Mouse (Mus musculus) MEL-GATA-1-ER (cell line): ENCODE measurements around the gene Abhd4.

Experiments used
- DNase-seq: peaks from one replicate; pipeline ENCODE4 v3.0.0-alpha.2; 2012; ENCODE audit warnings: low read depth; ENCODE audit errors: extremely low read depth

The Abhd4 gene

DNA sequence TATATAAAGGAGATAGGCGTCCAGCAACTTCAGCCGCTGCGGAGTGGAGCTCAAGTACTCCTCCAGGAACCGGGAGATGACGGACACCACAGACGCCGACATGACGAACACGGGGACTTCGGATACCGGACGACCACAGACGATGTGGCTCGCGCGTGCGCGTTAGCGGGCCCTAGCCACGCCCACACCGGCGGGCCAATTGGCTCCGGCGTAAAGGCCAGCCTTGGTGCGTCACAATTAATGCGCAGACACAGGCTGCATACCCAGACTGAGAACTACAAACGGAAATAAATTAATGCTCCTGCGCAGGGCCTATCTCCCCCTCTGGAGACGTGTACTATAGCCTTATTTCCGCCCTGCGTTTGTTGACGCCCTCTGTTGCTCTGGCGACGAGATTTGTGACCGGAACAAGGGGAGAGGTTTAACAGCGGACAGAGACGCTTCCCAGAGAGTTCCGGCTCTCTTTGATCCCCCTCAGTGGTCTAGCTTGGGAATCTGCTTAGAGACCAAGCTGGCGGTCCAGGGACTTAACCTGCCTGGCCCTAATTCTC, at the start of gene Abhd4, which contains the start of gene Dad1:
Gene Abhd4, plus strand, starts transcription at position 448 of the 551 bp plus-strand sequence.
Gene Dad1, minus strand, starts transcription at position 364 of the 551 bp plus-strand sequence.
- DNase-seq: peak; percentile 99

DNA sequence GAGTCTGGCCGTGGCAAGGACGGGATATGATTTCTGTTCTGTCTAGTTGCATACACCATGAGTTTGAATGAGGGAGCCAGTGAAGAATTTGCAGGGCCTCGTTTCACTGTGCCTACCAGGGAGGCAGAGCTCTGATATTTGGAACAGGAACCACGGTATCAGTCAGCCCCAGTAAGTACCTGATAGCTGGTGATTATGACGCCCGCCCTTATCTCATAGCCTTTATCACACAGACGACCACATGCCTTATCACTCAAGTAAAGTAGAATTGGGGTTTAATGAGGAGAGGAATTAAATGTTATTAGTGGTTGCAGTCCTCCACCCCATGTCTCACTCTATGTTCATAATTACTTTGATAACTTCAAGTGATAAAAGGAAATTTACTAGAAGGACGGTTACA, 49.7 kb upstream of the Abhd4 start:
- DNase-seq: peak; percentile 26

DNA sequence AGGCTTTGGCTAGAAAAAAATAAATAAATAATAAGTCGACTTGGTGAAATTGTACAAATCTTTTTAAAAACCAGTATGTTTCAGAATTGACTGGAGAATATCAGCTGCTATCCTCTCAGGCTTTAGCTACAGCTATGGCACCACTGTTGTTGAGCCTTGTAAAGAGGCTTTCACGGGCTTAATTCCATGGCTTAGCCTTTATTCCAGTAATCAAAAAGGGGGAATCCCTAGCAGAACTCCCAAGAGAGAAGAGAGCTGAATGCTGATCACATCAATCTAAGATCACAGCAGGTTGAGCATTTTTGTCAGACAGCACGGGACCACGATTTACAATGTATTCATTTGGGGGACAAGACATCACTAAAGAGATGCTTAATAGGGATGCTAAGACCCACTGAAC, 49.2 kb upstream of the Abhd4 start:
- no peak for DNase-seq

DNA sequence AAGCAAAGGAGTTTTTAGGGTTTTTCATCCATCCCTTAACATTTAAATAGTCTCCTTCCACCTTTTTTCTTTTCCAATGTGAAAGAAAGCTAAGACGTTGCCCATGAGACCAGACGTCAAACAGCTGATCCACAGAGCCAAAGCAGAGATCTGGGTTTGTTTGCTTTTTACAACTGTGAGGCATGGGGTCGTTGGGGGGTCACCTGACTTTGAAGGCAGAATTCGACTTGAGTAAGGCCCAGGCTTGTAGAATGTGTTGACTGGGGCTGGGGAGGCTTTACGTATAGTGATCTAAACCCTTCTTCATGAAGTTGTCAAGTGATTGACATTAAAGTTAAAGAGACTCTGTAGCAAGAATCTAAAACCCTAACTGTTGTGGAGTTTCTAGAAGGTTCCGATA, 48.1 kb upstream of the Abhd4 start:
- DNase-seq: no peak

DNA sequence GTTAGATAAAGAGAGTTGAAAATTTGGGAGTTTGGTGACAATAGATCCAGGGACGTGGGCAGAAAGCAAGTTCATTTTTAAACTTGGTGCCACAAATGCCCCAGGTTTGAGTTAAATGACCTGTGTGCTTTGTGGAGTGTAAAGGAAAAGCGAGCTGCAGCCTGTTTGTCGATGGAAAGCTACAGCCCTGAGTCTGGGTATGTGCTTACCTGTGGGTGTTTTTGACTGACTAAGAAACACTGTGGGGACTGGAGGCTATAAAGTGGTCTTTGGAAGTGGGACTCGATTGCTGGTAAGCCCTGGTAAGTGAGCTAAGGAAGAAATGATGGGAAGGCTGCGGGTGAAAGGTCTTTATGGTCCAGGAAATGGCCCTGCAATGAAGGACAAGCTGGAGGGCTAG, 47.7 kb upstream of the Abhd4 start:
- no peak for DNase-seq

DNA sequence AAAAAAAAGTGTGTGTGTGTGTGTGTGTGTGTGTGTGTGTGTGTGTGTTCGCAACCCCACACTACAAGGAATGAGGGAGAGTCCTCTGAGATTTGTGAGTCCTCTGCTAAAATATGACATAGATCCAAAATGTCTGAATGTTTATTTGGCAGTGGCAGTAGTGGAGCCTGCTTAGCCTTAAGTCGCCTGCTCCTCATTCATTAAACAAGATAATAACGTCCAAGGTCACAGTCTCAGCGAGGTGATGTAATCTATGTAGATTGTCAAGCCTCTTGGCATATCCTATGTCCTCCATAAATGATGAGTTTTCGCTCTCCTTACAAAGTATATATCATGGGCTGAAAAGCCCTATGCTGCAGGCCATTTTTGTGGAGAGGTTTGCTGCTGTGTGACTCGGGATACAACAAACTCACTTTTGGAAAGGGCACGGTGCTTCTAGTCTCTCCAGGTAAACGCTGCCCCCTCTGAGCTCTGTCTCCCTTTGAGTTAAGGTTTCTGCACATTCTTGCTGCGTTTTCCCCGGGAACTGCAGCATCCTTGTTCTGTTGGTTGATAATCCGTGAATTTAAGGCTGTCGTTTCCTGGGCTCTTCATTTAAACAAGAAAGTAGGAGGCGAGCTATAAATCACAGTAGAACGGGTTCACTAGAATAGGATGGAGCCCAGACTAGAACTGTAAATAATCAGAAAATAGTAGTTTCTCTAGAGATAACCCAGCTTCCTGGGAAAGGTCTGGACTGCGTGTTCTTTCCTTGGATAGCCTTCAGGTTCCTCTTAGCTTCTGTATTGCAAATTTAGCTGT, 47.0 kb upstream of the Abhd4 start:
- no peak for DNase-seq

DNA sequence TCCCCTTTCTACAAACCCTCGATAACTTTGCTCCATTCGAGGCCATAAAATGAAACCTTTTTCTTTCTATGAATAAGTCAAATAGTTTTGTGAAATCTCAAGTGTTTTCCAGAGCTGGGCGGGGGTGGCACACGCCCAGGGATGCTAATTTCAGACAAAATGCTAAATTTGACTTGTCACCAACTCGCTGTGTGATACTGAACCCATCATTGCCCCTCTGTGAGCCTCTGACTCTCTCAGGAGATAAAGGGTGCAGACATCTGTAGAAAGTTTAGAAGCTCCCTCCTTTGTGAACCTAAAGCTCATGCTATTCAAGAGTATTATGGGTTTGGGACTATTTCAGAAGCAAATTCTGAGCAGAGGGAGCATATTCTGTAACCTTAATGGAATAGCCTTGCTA, 46.1 kb upstream of the Abhd4 start:
- no peak for DNase-seq

DNA sequence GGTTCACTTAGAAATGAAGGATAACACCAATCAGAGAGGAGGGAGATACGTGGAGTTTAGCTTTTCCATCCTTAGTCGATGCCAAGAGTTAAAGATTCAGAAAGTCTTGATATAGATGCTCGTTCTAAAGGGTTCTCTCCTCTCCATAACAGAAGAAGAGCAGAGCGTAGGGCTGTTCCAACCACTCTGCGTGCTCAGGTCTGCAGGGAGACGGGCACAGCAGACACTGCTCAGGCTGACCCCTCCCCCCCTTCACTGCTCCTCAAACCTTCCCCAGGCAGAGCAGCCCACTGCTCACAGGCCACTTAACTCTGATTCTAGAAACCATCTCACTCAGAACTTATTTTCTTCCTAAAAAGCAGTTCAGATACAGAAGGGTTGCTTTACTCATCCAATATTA, 45.2 kb upstream of the Abhd4 start:
- no peak for DNase-seq

DNA sequence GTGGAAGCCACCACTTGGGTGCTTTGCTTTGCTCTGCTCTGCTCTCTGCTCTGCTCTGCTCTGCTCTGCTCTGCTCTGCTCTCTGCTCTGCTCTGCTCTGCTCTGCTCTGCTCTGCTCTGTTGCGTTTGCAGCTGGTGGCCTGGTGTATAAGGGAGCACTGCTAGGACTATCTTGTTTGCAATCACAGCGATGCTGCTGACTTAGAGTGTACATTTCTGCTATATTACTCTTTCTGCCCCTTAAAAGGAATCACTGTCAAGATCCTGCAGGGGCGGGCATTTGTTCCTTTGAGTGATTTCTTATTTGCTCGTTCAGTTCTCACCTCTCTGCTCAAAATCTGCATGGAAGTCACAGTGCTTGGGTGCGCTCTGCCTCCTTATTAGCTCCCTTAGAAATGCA, 44.1 kb upstream of the Abhd4 start:
- DNase-seq: no peak

DNA sequence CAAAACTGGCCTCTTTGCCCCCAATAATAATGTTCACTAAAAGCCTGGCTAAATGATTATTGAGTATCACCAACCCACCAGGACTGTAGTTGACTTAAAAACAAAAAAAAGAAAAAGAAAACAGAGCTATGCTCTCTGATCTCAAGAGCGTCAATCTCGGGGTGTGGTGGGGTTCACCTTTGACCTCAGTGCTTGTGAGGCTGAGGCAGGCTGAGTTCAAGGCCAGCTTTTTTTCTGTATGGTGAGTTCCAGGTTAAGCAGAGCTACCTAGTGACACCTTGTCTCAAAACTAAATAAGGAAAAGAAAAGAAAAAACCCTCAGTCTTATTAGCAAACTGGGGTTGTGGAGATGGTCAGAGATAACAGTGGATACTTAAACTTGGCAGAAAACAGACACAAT, 43.6 kb upstream of the Abhd4 start:
- DNase-seq: no peak

DNA sequence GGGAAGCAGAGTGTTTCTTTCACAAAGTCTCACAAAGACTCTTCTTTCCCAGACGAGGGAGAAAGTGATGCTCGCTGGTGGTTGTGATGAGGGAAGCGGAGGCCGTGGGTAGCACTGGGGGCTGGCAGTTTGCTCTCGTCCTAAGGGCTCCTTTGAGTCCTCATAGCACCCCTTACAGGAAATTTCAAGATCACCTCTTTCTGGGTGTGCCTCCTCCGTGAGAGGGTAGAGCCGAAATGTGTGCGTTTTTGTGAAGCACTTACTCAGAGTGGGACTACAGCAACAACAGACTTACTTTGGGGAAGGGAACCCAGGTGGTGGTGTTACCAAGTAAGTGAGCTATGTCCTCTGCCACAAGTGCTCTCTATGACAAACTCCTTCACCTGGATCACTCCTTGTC, 42.8 kb upstream of the Abhd4 start:
- DNase-seq: no peak

DNA sequence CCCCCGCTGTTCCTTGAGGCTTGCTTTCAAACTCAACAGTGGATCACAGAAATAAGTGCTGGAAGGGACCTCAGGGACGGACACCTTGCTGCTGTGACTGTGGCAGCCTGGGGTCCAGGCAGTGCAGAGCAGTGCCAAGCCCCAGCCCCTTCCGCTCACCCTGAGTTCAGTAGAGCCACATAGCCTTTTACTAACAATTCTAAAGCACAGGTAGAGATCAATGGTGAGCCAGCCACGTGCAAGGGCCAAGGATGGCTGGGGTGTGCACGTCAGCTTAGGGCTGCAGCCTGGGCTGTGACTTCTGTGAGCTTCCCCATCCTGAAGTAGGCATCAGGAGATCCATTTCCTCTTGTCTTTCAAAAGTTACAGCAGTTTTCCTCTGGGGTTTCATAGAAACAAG, 42.2 kb upstream of the Abhd4 start:
- DNase-seq: no peak

DNA sequence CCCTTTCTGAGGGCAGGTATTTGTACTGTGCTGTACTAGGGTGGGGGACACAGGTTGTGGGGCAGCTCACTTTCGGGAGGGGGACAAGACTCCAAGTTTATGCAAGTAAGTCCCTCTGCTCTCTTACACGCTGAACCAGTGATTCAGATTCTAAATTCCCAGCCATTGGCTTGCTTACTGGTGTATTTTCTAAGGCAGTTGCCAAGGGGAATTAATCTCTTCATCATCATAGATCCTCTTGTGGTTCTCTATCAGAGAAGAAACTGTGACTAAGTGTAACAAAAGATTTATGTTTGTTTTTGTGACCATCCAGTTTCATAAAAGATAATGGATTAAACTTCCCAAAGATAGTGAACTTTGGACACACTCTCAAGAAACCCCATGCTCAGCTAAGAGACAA, 40.3 kb upstream of the Abhd4 start:
- no peak for DNase-seq

DNA sequence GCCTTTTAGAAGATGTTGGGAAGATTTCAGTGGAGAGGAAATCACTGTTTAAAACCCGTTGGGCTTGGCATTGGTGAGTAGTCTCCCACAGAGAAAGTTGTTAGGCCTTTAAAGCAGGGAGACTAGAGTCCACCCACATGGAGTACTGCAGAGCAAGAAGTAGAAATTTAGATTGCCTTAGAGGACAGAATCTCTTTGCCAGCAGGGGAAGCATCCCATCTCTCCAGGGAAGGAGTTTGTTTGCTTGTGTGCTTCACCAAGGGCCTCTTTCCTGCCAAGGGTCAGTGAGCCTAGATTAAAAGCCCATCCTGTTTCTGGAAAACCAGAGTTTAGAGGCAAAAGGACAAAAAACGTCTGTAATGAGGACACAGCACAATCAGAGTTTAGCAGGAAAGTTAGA, 39.5 kb upstream of the Abhd4 start:
- no peak for DNase-seq

DNA sequence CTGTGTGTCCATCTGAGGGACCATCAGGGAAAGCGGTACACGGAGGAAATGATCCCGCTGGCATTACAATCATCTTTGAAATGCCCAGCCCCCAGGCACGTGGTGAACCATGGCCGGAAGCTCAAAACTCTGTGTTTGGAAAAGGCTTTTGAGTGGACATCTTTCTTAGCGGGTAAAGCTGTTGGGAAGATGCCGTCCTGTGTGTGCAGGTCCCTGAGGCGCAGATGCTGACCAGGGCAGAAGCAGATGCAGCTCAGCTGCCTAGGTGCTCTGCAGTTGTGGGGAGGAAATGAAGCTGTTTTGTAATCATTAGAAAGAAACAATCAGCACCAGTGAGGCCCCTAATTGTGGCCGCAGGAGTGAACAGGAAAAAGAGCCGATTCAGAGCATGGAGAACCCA, 39.1 kb upstream of the Abhd4 start:
- DNase-seq: no peak

DNA sequence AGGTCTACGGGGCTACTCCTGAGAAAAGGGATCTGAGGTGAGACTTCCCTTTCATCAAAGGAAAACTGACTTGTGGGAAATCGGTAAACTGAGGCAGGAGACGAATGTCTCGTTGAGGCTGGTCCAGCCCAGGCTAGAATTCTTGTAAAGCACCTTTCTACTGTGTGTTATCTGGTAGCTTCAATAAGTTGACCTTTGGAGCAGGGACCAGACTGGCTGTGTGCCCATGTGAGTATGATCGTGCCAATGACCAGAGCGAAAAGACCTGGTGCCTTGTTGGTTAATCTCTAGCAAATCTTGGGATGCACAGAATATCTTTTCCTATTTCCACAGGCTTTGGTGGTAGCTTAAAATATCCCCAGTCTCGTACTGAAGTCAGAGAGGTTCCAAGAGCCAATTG, 37.9 kb upstream of the Abhd4 start:
- DNase-seq: no peak

DNA sequence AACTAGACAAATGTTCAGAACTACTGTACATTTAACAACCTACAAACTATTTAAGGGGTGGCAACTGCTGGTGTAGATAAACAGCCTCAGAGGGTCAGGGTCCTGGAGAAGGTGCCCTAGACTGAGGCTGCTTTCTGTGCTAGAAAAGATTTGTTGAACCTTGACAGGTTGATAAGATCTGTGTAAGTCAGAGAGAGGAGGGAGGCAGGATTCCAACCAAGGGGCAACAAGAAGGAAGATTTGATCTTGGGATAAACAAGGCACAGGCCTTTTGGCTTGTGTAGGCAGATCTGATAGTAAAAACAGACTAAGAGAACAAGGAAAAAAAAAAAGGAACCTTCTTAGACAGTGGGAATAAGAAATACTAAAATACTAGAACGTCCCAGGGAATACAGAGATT, 35.8 kb upstream of the Abhd4 start:
- no peak for DNase-seq

DNA sequence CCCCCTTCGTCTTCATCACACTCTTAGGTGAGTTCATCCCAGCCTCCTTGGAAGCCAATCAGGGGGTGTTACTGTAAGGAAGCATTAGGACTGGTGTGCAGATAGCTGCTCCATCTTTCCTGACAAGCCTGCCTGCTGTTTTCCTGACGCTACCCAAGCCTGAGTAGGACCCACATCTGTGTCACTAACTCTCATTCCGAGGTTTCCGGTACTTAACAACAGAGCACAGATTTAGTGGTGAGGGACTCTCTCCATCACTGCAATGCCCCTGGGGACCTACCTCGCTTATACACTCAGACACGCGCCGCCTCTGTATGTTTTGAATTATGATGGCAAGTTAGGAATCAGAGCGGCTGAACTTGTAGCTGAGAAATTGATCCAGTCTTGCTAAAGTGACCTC, 35.3 kb upstream of the Abhd4 start:
- no peak for DNase-seq

DNA sequence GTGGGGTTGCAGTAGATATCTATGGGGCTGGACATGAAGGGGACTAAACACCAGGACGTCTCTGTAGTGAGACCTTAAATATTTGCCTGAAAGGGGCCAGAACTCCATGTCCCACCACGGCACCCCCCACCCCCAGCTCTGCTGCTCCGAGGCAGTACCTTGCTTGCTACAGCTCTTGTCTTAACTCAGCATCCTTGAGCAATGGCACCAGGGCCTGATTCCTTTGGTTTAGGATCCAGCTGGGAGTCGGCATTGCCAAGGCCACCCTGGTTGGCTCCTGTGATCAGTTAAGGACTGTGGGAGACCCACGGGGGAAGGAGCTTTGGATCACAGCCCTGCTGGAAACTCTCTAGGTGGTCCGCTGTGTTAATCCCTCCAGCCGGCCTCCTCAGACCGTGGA, 34.7 kb upstream of the Abhd4 start:
- no peak for DNase-seq

DNA sequence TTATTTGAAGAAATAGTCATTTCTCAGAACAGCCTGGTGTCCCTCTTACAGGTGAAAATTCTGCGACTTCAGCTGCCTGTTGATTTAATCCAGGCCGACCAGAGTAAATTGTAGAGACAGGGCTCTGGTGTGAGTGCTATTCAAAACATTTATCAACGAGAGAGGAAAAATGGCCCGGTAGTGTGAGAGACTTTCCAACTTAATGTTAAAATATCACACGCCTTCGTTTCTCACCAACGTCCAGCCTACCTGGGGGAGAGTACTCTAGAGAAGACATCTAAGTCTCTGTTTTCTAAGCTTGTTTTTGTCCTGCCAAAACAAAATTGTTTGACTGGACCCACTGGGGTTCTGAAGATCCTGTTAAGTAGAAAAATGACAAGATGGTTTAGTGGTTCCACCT, 34.1 kb upstream of the Abhd4 start:
- DNase-seq: no peak

DNA sequence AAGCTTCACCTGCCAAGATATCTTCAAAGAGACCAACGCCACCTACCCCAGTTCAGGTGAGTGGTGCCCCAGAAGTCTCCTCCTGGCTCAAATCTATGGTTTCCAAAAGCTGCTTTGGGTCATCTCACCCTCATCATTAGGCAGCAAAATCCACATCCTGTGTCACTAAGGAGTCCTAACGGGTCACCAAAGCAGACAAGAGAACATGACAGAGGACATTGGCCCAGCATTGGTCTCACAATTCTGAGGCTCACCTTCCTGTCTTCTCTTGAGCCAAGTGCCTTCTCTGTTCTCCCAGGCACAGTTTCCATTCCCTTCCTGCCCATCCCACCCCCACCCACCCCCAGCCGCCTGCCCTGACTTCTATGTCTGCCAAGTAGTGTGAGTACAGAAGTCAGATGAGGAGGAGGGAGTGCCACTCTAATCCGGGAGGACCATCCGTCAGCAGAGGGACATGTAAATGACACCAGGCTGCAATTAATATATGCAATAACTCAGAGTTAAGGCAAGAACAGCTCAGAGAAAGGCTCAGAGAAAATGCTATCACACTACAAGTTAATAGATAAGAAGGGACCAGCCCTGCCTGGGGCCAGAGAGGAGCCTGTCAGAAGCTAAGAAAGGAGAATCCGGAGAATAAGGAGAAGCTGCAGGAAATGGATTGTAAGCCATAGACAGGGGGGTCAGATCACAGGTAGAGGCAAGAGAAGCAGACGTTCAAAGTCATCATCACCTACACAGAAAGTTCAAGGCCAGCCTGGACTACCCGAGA, 33.1 kb upstream of the Abhd4 start:
- DNase-seq: no peak

DNA sequence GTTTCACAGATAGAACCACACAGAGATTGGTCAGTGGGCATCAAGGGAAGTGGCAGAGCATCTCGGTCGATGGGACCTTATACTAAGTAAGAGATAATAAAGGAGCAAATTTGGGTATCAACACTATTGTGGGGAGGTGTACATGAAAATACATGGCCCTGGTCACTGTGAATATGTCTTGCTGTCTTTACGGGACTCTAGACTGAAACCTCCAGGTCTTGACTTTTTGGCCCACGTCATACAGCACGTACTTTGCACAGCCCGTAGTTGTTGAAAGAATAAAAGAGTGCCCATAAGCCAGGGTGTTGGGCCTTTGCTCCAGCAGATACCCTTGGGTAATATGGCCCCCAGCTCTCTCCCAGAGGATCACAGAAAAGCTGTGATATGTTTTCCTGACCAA, 32.3 kb upstream of the Abhd4 start:
- DNase-seq: no peak

DNA sequence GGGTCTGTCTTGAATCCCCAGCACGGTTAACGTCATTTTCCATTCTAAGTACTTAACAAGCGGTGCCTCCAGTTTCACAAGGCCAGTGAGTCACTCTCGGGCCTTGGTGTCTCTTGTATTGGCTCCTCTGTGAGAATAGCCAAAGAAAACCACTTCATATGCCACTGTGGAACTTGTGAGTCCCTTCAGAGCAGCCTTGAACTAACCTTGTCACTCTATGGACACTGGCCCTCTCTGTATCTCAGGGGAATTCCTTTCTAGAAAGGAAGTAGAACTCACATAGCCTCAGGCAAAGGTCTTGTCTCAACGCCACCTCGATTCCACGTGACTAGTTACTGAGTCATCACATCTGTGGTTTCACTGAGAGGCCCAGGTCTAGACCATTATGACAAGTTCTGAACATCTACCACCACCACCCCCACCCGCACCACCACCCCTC, 31.7 kb upstream of the Abhd4 start:
- DNase-seq: no peak
